Mouse (Mus musculus): ENCODE results near the gene Asprv1.
A peak's percentile ranks its signal among the peaks of the same experiment; 100 is the strongest.

Asprv1 gene

GRCm38 (mm10) chr6:86627946-86628345, at the start of gene Asprv1:
Gene Asprv1, plus strand, starts transcription at chr6:86628164.
- no peak for DNase-seq

GRCm38 (mm10) chr6:86578396-86578795, 49.6 kb upstream of the Asprv1 start:
- peak; percentile 83 to 90 for DNase-seq

- peak in 1 of 2 experiments; percentile 16 for DNase-seq
These were observed 48.7 kb upstream of the Asprv1 start for GRCm38 (mm10) chr6:86579066-86579784.

- no peak for DNase-seq
These were observed 48.0 kb upstream of the Asprv1 start for GRCm38 (mm10) chr6:86579926-86580325.

- no peak for DNase-seq
These were observed 44.8 kb upstream of the Asprv1 start for GRCm38 (mm10) chr6:86583141-86583540.

- DNase-seq, result no peak
These were observed 44.3 kb upstream of the Asprv1 start for GRCm38 (mm10) chr6:86583601-86584215.

GRCm38 (mm10) chr6:86584296-86585015, 43.5 kb upstream of the Asprv1 start:
- DNase-seq, result peak; percentile 53 to 65

GRCm38 (mm10) chr6:86585070-86585600, 42.8 kb upstream of the Asprv1 start:
- DNase-seq, result peak; percentile 92 to 95

GRCm38 (mm10) chr6:86586070-86586469, 41.9 kb upstream of the Asprv1 start:
- no peak for DNase-seq

- no peak for DNase-seq
These were observed 39.5 kb upstream of the Asprv1 start for GRCm38 (mm10) chr6:86588429-86588828.

- no peak for DNase-seq
These were observed 34.6 kb upstream of the Asprv1 start for GRCm38 (mm10) chr6:86593146-86593897.

- DNase-seq, result peak; percentile 84 to 90
These were observed 33.3 kb upstream of the Asprv1 start for GRCm38 (mm10) chr6:86594636-86595035.

GRCm38 (mm10) chr6:86595865-86596440, 32.0 kb upstream of the Asprv1 start:
- peak; percentile 32 to 49 for DNase-seq

GRCm38 (mm10) chr6:86598742-86599193, 29.2 kb upstream of the Asprv1 start:
- no peak for DNase-seq

- peak; percentile 85 to 96 for DNase-seq
These were observed 28.8 kb upstream of the Asprv1 start for GRCm38 (mm10) chr6:86599197-86599596.

- peak; percentile 65 to 78 for DNase-seq
These were observed 28.0 kb upstream of the Asprv1 start for GRCm38 (mm10) chr6:86599951-86600414.

GRCm38 (mm10) chr6:86605260-86605659, 22.7 kb upstream of the Asprv1 start:
- no peak for DNase-seq

GRCm38 (mm10) chr6:86606289-86606688, 21.7 kb upstream of the Asprv1 start:
- no peak for DNase-seq

- DNase-seq, result no peak
These were observed 20.5 kb upstream of the Asprv1 start for GRCm38 (mm10) chr6:86607471-86607870.

- no peak for DNase-seq
These were observed 18.7 kb upstream of the Asprv1 start for GRCm38 (mm10) chr6:86609235-86609634.

GRCm38 (mm10) chr6:86610714-86611113, 17.2 kb upstream of the Asprv1 start:
- peak; percentile 79 to 89 for DNase-seq

GRCm38 (mm10) chr6:86615301-86615700, 12.7 kb upstream of the Asprv1 start:
- DNase-seq, result no peak
